Mouse (Mus musculus): ENCODE results near the gene Acss2.

DNA sequence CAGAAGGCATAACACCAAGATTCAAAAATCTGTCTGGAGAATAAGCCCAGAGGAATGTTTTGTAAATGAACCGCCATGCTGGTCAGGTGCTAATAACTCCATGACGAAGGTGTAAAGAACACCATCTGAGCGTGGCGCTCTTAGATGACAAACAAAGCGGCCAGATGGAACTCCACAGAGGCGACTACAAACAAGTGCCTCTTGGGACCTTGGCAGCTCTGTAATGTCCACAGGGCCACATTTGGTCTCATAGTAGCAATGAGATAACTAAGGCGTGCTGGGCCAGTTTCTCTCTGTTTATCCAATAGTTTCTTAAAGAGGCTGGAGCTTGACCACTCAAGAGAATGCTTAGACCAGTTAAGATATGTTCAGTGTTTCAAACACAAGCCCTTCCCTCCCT is 56.2 kb downstream of the Acss2 start:
- TF ChIP-seq CTCF (IDR thresholded peaks at IDR 0.05; ENCODE audit: low read depth) (no peak), EP300 (IDR thresholded peaks at IDR 0.05; ENCODE audit: low read depth) (no peak)

Measured in heart, postnatal 0 days (tissue).